Mouse (Mus musculus): Measurements from ENCODE around the gene Srxn1. TPM values are rescaled to one million over a fixed set of nuclear protein-coding genes. Genes with fewer than 3 reads are reported as not detected.
A peak's percentile ranks its signal among the peaks of the same experiment; 100 is the strongest.
"Not testable (repeated sequence)": the region's sequence is repeated elsewhere in the genome, so short reads cannot be mapped to it uniquely, and the experiment has no call there.

Srxn1 gene
- polyA plus RNA-seq (2015; fragmentation: Nextera tagmentation; extraction: Ambion mirVana) = 9.7 and 10.6 TPM in 2 replicates

GRCm38 (mm10) chr2:152105318-152106224, at the start of gene Srxn1:
Gene Srxn1 (plus strand): TSS chr2:152105516.
- peak; percentile 76 for ATAC-seq (ENCODE audit: insufficient number of reproducible peaks, insufficient read depth, low FRiP score, low TSS enrichment, low read depth)
- WGBS = 1% methylated on average over 83 of the region's 84 CpGs

GRCm38 (mm10) chr2:152056368-152057251, 48.7 kb upstream of the Srxn1 start:
- Histone ChIP-seq H3K36me3 (no peaks in the 10 kb centered on the region), H3K9me3 (no peaks in the 10 kb centered on the region), H3K4me1 (no peaks in the 10 kb centered on the region), H3K27me3 (peaks cover 61% of the 10 kb centered on the region), H3K4me2 (no peak overlapping the region), H3K4me3 (no peak overlapping the region), H3K9ac (no peak overlapping the region), H3K27ac (no peak overlapping the region)
- 62% methylated on average over 22 of the region's 22 CpGs for WGBS
- no peak for ATAC-seq (ENCODE audit: insufficient number of reproducible peaks, insufficient read depth, low FRiP score, low TSS enrichment, low read depth)

More at GRCm38 (mm10) chr2:152105318-152106224, at the start of gene Srxn1:
- Histone ChIP-seq H3K27me3 (peaks cover 12% of the 10 kb centered on the region), H3K9me3 (no peaks in the 10 kb centered on the region), H3K27ac (no peak within 1 kb of the TSS), H3K4me3 (peak within 1 kb of the TSS; percentile 66), H3K36me3 (no peaks in the 10 kb centered on the region; the same call in 1 of the 2 replicates), H3K4me1 (peaks cover 5% of the 10 kb centered on the region; the same call in 1 of the 2 replicates), H3K4me2 (peak within 1 kb of the TSS; percentile 88), H3K9ac (peak within 1 kb of the TSS; percentile 83)

- H3K4me3 ChIP-seq = no peak overlapping the region
- H3K27ac ChIP-seq = no peak overlapping the region
- H3K36me3 ChIP-seq = no peaks in the 10 kb centered on the region
- H3K9ac ChIP-seq = no peak overlapping the region
- H3K4me2 ChIP-seq = no peak overlapping the region
- no peaks in the 10 kb centered on the region for H3K4me1 ChIP-seq
- no peaks in the 10 kb centered on the region for H3K9me3 ChIP-seq
- ATAC-seq (ENCODE audit: insufficient number of reproducible peaks, insufficient read depth, low FRiP score, low TSS enrichment, low read depth) = no peak
- 73% methylated on average over 9 of the region's 9 CpGs for WGBS
- peaks cover 55% of the 10 kb centered on the region for H3K27me3 ChIP-seq
These were observed 48.1 kb upstream of the Srxn1 start for GRCm38 (mm10) chr2:152057252-152057563.

- not testable (repeated sequence) for H3K4me3 ChIP-seq, H3K27ac ChIP-seq
- 85% methylated on average over 3 of the region's 3 CpGs for WGBS
These were observed 42.5 kb upstream of the Srxn1 start for GRCm38 (mm10) chr2:152062817-152063216.

GRCm38 (mm10) chr2:152068660-152069433, 36.5 kb upstream of the Srxn1 start:
- H3K27ac ChIP-seq = no peak overlapping the region
- 38% methylated on average over 11 of the region's 11 CpGs for WGBS
- H3K4me1 ChIP-seq = no peaks in the 10 kb centered on the region
- no peak overlapping the region for H3K9ac ChIP-seq
- no peak for ATAC-seq (ENCODE audit: insufficient number of reproducible peaks, insufficient read depth, low FRiP score, low TSS enrichment, low read depth)
- no peak overlapping the region for H3K4me2 ChIP-seq
- H3K27me3 ChIP-seq = peaks cover 8% of the 10 kb centered on the region
- no peak overlapping the region for H3K4me3 ChIP-seq
- no peaks in the 10 kb centered on the region for H3K9me3 ChIP-seq
- H3K36me3 ChIP-seq = no peaks in the 10 kb centered on the region

More at GRCm38 (mm10) chr2:152062817-152063216, 42.5 kb upstream of the Srxn1 start:
- not testable (repeated sequence) for H3K4me2 ChIP-seq; H3K4me1 ChIP-seq; ATAC-seq (ENCODE audit: insufficient number of reproducible peaks, insufficient read depth, low FRiP score, low TSS enrichment, low read depth); H3K36me3 ChIP-seq; H3K9ac ChIP-seq; H3K9me3 ChIP-seq
- peaks cover 10% of the 10 kb centered on the region for H3K27me3 ChIP-seq

GRCm38 (mm10) chr2:152069434-152069786, 35.9 kb upstream of the Srxn1 start:
- H3K27ac ChIP-seq = no peak overlapping the region
- WGBS = 63% methylated on average over 9 of the region's 9 CpGs
- H3K36me3 ChIP-seq = no peaks in the 10 kb centered on the region
- H3K9ac ChIP-seq = no peak overlapping the region
- H3K9me3 ChIP-seq = no peaks in the 10 kb centered on the region
- H3K4me1 ChIP-seq = no peaks in the 10 kb centered on the region
- ATAC-seq (ENCODE audit: insufficient number of reproducible peaks, insufficient read depth, low FRiP score, low TSS enrichment, low read depth) = no peak
- H3K4me3 ChIP-seq = no peak overlapping the region
- H3K4me2 ChIP-seq = no peak overlapping the region
- H3K27me3 ChIP-seq = peaks cover 14% of the 10 kb centered on the region

GRCm38 (mm10) chr2:152069941-152070340, 35.4 kb upstream of the Srxn1 start:
- Histone ChIP-seq H3K27me3 (peaks cover 19% of the 10 kb centered on the region), H3K4me2 (no peak overlapping the region), H3K27ac (no peak overlapping the region), H3K4me1 (no peaks in the 10 kb centered on the region), H3K9me3 (no peaks in the 10 kb centered on the region), H3K36me3 (no peaks in the 10 kb centered on the region), H3K9ac (no peak overlapping the region), H3K4me3 (no peak overlapping the region)
- WGBS = 65% methylated on average over 2 of the region's 2 CpGs
- ATAC-seq (ENCODE audit: insufficient number of reproducible peaks, insufficient read depth, low FRiP score, low TSS enrichment, low read depth) = no peak

GRCm38 (mm10) chr2:152074521-152074920, 30.8 kb upstream of the Srxn1 start:
- H3K9me3 ChIP-seq = no peaks in the 10 kb centered on the region

GRCm38 (mm10) chr2:152075294-152075889, 29.9 kb upstream of the Srxn1 start:
- Histone ChIP-seq H3K4me3 (no peak overlapping the region), H3K4me2 (no peak overlapping the region), H3K36me3 (no peaks in the 10 kb centered on the region), H3K27me3 (peaks cover 67% of the 10 kb centered on the region), H3K27ac (no peak overlapping the region), H3K9ac (no peak overlapping the region), H3K4me1 (peaks cover 2% of the 10 kb centered on the region), H3K9me3 (no peaks in the 10 kb centered on the region)
- WGBS = 48% methylated on average over 9 of the region's 9 CpGs
- ATAC-seq (ENCODE audit: insufficient number of reproducible peaks, insufficient read depth, low FRiP score, low TSS enrichment, low read depth) = no peak

More at GRCm38 (mm10) chr2:152074521-152074920, 30.8 kb upstream of the Srxn1 start:
- H3K27ac ChIP-seq = no peak overlapping the region
- H3K9ac ChIP-seq = no peak overlapping the region
- H3K4me3 ChIP-seq = no peak overlapping the region
- no peaks in the 10 kb centered on the region for H3K4me1 ChIP-seq
- WGBS = 67% methylated on average over 2 of the region's 2 CpGs
- no peaks in the 10 kb centered on the region for H3K36me3 ChIP-seq
- no peak overlapping the region for H3K4me2 ChIP-seq
- H3K27me3 ChIP-seq = peaks cover 59% of the 10 kb centered on the region
- no peak for ATAC-seq (ENCODE audit: insufficient number of reproducible peaks, insufficient read depth, low FRiP score, low TSS enrichment, low read depth)

- no peak overlapping the region for H3K27ac ChIP-seq
- no peaks in the 10 kb centered on the region for H3K36me3 ChIP-seq
- H3K27me3 ChIP-seq = peaks cover 86% of the 10 kb centered on the region
These were observed 28.0 kb upstream of the Srxn1 start for GRCm38 (mm10) chr2:152077337-152077736.

More at GRCm38 (mm10) chr2:152077337-152077736, 28.0 kb upstream of the Srxn1 start:
- ATAC-seq (ENCODE audit: insufficient number of reproducible peaks, insufficient read depth, low FRiP score, low TSS enrichment, low read depth) = no peak
- 66% methylated on average over 3 of the region's 3 CpGs for WGBS
- Histone ChIP-seq H3K4me3 (no peak overlapping the region), H3K9me3 (no peaks in the 10 kb centered on the region), H3K4me1 (peaks cover 17% of the 10 kb centered on the region), H3K4me2 (no peak overlapping the region), H3K9ac (no peak overlapping the region)

All from embryonic facial prominence, embryonic 13.5 days (tissue).